Mouse (Mus musculus): Measurements from ENCODE around the gene Mnd1.

Gene Mnd1

GRCm38 (mm10) chr3:84155558-84156006, at the start of gene Mnd1:
TSS of gene Mnd1 (minus strand) at chr3:84155786.
- peak; percentile 91 to 92 for DNase-seq

GRCm38 (mm10) chr3:84204640-84205039, 49.1 kb upstream of the Mnd1 start:
- no peak for DNase-seq

GRCm38 (mm10) chr3:84200559-84201420, 45.2 kb upstream of the Mnd1 start:
- DNase-seq = no peak

GRCm38 (mm10) chr3:84199516-84199915, 43.9 kb upstream of the Mnd1 start:
- DNase-seq = no peak

- DNase-seq = no peak
Measured at GRCm38 (mm10) chr3:84198229-84198628, 42.6 kb upstream of the Mnd1 start.

GRCm38 (mm10) chr3:84193881-84194280, 38.3 kb upstream of the Mnd1 start:
- DNase-seq = no peak

GRCm38 (mm10) chr3:84191141-84191881, 35.7 kb upstream of the Mnd1 start:
- DNase-seq = no peak

GRCm38 (mm10) chr3:84190513-84191061, 35.0 kb upstream of the Mnd1 start:
- no peak for DNase-seq

GRCm38 (mm10) chr3:84189629-84190173, 34.1 kb upstream of the Mnd1 start:
- DNase-seq = no peak

GRCm38 (mm10) chr3:84181717-84182116, 26.1 kb upstream of the Mnd1 start:
- no peak for DNase-seq

- no peak for DNase-seq
Measured at GRCm38 (mm10) chr3:84181102-84181501, 25.5 kb upstream of the Mnd1 start.

- DNase-seq = no peak
Measured at GRCm38 (mm10) chr3:84180304-84180703, 24.7 kb upstream of the Mnd1 start.

GRCm38 (mm10) chr3:84177834-84178233, 22.2 kb upstream of the Mnd1 start:
- DNase-seq = no peak

- DNase-seq = peak; percentile 30 to 40
Measured at GRCm38 (mm10) chr3:84175337-84176315, 20.0 kb upstream of the Mnd1 start.

GRCm38 (mm10) chr3:84173581-84174154, 18.1 kb upstream of the Mnd1 start, which contains the start of gene Gm6525:
TSS of gene Gm6525 (plus strand) at chr3:84174104.
- no peak for DNase-seq

GRCm38 (mm10) chr3:84172406-84172805, 16.8 kb upstream of the Mnd1 start:
- no peak for DNase-seq

GRCm38 (mm10) chr3:84169393-84170005, 13.9 kb upstream of the Mnd1 start:
- DNase-seq = no peak

- DNase-seq = no peak
Measured at GRCm38 (mm10) chr3:84168943-84169342, 13.4 kb upstream of the Mnd1 start.

GRCm38 (mm10) chr3:84166073-84166472, 10.5 kb upstream of the Mnd1 start:
- DNase-seq = no peak

GRCm38 (mm10) chr3:84165391-84165790, 9.8 kb upstream of the Mnd1 start:
- DNase-seq = no peak
